Mouse (Mus musculus) kidney, adult 2 months (tissue): ENCODE results near the gene Klhl15.

Source experiments
- CTCF ChIP-seq: fragments of 200-500 bp; conservative IDR thresholded peaks from 2 replicates; pipeline ENCODE4 v1.5.1; 2011; ENCODE audit warnings: low read depth, mild to moderate bottlenecking, control low read depth, low read length, moderate library complexity, mixed read lengths; ENCODE audit not compliant: insufficient read depth, insufficient read length
- POLR2A ChIP-seq: fragments of 200-500 bp; IDR thresholded peaks from one replicate; pipeline ENCODE4 v1.6.1; 2011; ENCODE audit warnings: low read depth, low read length, control low read depth

DNA sequence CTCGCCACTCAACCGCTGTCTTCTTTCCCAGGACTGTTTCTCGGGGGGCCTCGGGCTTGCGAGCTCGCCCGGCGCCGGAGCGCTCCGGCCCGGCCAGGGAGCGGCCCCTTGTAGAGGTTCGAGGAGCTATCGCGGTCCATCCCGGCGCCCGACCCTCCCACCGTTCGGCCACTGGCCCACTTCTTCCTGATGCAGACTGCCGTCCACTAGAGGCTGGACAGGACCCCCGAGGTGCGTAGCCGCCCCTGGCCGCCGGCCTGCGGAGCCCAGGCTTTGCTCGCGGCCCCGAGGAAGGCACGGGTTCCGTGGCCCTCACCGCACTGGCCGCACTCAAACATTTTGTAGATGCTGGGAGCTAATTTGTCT is 774 bp downstream of the Klhl15 start:
- no peak for TF ChIP-seq CTCF
- no peak for TF ChIP-seq POLR2A
